Mouse (Mus musculus): Measurements from ENCODE around the gene Ankrd44.

The Ankrd44 gene

DNA sequence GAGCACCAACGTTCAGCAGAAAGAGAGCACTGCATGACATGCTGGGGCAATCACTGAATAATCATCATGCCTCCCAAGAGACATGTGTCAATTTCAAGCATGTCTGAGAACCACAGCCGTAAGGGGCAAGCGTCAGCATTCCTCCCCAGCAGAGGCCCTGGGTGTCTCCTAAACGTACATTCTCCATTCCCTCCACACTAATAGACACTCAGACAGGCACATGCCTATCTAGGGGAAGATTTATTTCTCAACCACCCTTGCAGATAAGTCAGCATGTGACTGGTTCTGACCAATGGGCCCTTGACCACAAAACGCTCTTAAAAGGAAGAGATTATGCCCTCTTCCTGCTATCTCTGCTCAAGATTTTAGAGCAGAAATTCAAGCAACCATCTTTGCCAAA is 37.7 kb downstream of the Ankrd44 start:
- DNase-seq (ENCODE audit: low spot score in 2 of 2): no peak

DNA sequence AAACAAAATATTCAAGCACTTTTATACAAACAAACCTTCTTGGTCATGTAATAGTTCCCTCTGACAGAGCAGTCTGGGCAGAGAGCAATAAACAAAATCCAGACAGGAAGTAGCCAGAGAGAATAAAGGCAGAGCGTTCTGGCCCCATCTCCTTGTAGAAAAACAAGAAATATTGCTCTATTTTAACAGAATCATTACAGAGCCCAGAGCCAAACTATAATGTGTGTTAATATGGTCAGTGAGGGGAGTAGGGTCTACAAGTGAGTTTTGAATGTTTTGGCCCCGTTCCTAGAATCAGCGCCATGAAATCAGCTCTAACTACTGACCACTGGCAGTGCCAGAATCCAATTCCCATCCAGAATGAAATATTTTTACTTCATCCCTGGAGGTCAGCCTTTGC is 38.3 kb downstream of the Ankrd44 start:
- no peak for DNase-seq (ENCODE audit: low spot score in 2 of 2)

DNA sequence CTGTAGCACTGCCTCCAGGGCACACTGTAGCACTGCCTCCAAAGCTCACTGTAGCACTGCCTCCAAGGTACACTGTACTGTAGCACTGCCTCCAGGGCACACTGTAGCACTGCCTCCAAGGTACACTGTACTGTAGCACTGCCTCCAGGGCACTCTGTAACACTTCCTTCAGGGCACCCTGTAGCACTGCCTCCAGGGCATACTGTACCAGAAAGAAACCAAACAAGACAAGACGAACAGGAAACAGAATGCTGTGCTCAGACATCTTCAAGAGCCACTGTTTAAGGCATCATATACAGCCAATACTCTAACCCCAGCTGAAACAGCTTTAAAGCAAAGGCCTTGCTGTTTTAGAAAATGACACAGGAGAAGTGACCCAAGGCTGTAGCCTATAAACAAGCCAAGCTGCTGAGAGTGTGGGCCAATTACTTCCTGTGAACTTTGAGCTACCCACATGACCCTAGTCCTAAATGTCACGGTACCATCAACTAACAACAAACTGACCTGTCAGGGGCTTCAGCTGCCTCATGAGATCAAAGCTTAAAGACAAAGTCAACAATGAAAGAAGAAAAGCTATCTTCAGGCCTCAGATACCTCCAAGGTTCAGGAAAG is 43.2 kb downstream of the Ankrd44 start:
- DNase-seq (ENCODE audit: low spot score in 2 of 2): no peak

DNA sequence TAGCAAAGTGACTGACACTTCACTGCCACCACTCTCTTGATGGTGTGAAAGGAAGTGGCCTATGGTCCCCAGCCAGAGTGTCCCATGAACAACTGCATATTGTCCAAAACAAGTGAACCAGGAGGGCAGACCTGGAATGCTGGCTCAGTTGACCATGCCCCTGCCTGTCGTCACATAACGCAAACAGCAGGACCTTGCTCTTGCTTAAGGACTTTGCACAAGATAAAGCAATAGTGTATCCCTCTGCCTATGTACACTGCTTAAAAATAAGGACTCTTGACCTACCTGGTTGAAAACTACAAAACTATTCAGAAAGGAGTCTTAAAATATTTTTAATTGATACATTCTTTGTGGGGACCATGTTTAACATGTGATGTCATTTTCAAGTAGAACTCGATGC is 44.7 kb downstream of the Ankrd44 start:
- DNase-seq (ENCODE audit: low spot score in 2 of 2): no peak

DNA sequence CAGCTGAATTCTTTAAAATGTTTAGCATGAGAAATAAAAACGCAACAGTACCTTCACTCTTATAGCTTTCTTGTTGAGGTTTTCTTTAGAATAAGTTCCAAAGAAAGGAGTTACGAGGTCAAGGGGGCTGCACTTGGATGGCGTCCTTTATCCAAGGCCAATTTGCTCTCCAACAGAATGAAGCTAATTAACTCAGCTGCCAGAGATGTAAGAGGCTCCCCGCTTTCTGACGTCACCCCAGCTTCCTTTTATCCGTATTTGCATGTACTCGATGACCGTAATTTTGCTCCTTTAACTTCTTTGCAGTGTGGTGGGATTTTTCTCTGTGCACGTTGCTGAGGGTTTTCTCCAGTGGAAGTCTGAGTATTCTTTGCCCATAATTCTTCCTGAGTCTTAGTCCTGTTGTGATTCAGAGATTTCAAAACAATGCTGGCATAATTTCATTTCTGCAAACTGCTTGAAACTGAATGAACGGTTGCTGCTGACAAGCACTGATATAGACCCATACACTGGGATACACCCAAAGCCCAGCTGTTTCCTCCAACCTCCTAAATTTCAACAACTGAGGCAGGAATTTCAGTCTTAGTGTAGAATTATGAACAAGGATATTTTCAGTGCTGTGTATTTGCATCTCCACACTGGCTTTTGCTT is 48.6 kb downstream of the Ankrd44 start:
- no peak for DNase-seq (ENCODE audit: low spot score in 2 of 2)

DNA sequence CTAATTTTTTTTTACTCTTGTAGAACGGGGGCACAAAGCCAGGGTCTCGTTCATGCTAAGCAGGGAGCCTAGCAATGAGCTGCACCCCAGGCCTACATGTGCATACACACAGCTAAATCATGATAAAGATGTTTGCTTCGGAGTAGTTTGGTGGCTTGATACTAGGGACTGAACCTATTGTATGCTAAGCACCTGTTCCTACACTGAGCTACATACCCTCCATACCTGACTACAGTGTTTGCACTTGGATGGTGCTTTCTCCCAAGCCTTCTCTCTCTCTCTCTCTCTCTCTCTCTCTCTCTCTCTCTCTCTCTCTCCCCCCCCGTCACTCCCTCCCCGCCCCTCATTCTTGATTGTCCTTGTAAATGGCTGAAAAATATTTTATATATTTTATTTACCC is 49.2 kb downstream of the Ankrd44 start:
- DNase-seq (ENCODE audit: low spot score in 2 of 2): no peak

DNA sequence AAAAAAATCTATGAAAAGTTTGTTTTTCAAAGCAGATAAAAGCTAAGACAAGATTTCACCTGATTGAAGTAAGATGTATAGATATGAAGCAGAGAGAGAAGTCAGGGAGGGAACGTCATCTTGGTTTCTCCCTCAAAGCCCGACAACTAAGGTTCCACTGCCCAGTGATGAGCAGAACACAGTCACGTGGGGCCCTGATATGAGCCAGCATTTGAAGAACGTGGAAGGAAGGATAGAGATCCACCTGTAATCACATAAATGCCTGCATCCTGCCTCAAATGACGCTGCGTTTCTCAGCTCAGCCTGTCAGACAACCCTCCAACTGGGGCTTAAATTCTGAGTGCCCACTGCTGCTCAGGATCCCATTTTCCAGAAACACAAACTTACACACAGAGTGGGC is 52.1 kb downstream of the Ankrd44 start:
- no peak for DNase-seq (ENCODE audit: low spot score in 2 of 2)

DNA sequence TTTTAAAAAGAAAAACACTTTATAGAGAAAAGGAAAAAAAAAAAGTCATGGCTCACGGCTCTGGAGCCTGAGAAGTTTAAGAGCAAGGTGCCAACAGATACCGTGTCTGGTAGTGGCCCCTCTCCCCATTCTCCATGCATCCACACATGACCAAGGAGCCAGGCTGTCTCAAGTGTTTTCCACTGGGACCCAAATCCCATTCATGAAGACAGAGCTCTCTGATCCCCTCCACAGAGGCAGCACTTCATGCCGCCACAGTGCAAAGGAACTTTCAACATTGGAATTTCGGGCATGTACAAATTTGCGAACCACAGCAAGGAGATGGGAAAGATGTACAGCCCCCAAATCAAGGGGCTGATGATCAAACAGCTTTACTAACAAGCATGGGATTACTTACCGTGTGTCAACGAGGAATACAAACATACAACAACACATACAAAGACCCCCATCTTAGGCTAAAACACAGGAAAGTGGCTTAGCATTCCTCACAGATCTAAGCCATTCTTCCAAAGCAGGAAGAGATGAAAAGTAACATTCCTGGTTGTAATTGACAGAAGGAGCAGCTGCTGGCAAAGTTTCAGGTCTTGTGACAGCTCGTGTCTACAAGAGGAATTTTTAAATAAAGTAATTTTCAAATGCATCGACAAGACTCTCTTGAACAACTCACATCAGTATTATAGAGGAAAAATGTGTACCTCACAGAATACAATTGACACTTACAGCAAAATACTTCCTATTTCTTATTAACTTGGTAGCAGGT is 53.1 kb downstream of the Ankrd44 start:
- no peak for DNase-seq (ENCODE audit: low spot score in 2 of 2)

DNA sequence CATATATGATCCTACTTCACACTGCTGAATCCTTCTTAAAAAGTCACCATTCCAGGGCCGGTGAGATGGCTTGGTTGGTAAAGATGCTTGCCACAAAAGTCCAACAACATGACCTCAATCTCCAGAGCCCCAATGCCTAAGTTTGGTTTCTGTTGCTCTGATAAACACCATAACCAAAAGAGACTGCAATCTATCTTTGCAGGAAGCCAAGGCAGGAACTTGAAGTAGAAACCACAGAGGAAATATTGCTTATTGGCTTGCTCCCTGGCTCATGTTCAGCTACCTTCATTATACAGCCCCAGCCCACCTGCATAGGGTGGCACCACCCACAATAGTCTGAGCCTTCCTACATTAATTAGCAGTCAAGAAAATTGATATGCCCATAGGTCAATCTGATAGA is 54.9 kb downstream of the Ankrd44 start:
- no peak for DNase-seq (ENCODE audit: low spot score in 2 of 2)

DNA sequence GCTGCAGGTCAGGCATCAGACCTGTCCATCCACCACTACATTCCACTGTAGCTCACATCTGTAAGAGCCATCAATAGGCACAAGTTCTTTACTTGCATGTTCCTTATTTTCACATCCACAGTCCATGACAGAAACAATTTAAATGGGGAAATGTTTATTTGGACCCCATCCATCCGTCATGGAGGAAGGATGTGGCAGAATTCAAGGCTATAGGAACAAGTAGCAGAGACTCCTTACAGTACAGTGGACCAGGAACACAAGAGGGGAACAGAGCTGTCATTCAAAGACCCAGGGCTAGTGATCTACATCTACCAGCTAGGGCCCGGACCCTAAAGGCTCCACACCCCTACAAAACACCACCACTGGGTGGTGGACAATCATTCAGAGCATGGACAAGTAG is 55.6 kb downstream of the Ankrd44 start:
- no peak for DNase-seq (ENCODE audit: low spot score in 2 of 2)

DNA sequence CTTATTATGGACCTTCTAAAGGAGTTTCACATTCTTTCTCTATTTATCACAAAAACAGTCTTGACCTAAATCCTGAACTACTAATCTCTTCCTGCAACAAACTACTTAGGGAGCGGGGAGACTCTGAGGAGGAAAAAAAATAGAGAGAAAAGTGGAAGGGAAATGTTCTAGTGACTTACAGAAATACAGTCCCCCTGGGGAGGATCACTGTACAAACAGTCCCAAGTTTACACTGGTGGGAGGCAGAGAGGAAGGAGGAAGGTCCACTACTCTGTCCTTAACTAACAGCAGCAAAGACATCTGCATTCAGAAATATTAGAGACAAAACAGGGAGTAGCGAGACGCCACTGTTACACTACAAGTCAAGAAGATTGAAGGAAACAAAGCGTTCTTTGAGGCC is 59.0 kb downstream of the Ankrd44 start:
- no peak for DNase-seq (ENCODE audit: low spot score in 2 of 2)

DNA sequence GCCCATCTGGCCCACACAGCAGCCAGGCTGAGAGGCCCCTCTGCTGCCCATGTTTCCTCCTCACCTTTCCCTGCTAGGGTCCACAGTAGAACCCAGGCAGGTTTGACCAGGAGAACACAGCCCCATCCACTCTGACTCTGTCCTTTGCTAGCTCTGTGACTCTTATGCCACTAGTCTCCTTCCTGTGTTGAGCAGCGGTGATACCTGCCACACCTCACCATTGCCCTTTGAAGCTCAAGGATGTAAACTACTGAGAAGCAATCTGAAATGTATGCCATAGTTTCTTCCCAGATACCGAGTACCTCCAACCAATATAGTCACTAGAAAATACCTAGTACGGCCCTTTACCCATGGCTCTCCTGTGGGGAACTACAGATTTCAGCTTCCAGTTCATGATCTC is 60.1 kb downstream of the Ankrd44 start:
- no peak for DNase-seq (ENCODE audit: low spot score in 2 of 2)

DNA sequence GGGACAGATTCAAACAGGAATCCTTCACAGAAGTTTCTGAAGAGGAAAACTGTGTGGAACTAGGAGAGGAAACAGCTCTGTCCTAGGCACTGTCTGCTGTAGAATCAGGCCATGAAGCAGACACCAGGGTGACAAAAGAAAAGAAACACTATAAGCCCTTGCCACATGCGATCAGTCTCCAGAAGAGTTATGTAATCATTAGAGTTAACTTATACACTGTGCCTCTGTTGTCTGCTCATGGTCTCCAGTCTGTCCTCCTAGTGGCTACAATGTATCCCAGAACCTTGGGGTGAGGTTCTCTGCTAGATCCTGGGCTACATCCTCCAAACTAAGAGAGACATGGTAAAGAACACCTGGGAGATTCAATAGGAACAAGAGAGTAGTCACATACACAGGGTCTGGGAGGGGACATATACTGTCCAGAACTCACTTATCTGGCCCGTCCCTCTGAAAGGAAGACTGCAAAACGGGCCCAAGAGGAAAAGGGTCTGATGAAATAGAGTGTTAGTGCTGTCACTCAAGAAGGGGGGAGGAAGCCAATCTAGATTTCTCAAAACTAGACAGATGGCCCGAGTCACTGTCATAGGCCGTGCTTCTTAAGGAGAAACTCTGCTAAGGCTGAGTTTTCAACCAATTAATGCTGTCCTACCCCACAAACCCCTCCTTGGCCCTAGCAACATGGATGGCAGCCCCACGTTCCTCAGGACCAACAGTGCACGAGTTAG is 61.1 kb downstream of the Ankrd44 start:
- no peak for DNase-seq (ENCODE audit: low spot score in 2 of 2)

DNA sequence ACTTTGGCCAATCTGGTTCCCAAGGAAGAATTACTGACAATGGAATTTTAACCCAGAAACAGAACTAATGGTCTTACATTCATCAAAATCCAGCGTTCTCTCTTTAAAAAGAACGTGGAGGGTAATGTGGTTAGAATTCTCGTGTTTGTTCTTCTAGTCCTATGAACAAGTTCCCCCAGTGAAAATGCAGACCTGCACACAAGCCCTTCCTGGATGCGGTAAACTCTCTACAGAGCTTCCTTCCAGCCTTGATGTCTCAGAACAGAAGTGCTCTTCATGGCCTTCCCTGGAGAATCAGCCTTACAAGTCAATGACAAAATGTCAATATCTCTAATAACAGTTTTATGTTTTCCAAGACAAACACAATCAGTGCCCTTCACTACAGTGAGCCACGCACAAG is 65.8 kb downstream of the Ankrd44 start:
- DNase-seq (ENCODE audit: low spot score in 2 of 2): no peak

DNA sequence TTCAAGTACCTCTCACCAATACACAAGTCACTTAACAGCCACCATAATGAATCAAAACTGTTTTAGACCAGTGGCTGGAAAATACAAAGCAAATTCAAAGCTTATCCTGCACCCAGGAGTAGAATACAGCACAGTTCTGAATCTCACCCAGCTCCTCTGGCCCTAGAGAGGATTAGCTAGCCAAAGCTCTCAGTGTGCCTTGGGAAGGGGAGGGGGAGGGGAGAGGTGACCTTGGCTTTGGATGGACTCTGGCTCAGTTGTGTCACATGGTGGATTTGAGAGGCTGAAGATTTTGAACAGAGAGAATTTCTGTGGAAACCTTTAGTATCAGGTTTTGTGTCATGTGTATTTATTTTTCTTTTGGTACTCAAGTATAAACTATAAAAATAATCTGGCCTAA is 66.3 kb downstream of the Ankrd44 start:
- DNase-seq (ENCODE audit: low spot score in 2 of 2): no peak

DNA sequence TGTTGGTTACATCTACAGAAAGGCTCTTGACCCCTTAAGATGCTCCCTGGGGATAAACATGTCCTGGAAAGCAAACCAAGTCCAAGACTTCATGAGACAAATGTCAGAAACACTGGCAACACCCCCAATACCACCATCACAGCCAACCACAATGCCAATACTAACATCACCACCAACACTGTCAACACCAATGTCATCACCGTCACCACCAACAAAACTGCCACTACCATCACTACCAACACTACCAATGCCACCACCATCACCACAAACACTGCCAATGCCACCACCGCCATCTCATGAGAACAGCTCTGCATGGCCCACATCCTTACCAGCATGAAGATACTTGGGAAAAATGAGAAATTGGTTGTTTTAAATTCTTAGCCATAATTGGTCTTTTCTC is 67.3 kb downstream of the Ankrd44 start:
- DNase-seq (ENCODE audit: low spot score in 2 of 2): no peak

DNA sequence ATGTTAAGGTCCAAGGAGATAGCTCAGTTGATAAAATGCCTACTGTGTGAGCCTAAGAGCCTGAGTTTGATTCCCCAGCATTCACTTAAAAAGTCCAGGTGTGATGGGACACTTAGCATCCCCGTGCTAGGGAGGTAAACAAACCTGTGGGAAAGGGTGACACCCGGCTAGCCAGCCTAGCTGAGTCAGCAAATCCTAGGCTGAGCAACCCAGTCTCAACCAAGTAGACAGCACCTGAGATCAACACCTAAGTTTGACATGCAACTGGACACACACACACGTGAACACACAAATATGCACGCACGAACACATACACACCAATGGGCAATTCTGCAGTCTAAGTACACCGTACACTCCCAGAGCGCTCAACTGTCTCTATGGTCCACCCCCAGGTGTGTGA is 69.7 kb downstream of the Ankrd44 start:
- DNase-seq (ENCODE audit: low spot score in 2 of 2): no peak

DNA sequence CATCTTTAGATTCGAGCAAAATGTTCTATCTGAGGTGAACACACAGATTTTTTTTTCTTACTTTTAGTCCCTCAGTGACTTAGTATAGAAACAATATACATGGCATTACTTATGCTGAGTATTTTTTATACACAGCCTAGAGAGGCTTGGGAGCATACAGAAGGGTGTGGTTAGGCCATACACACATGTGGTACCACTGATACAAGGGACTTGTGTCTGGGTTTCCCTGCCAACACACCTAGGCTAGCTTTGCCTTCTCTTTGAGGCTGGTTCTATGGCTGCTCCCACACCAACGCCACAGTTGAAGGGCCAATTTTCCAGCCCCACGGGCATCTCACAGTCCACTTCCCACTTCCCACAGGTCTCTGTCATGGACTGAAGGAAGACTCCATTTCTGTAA is 70.2 kb downstream of the Ankrd44 start:
- DNase-seq (ENCODE audit: low spot score in 2 of 2): no peak

DNA sequence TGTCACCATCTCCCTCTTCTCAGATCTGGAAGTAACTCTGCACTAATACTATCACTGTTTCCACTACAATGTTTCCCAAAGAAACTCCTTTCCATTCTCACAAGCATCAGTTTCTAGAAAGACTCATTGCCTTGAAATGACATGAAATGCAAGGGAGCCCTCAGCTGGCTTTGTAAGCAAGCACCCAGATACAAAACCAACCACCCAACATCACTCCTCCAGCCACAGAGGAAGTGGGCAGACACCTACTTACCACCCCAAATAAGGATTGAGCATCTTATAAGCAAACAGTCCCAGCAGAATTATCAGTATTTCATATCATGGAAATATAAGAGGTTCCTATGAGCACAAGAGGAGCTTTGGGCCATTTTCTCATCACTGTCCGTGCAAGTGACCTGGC is 71.8 kb downstream of the Ankrd44 start:
- DNase-seq (ENCODE audit: low spot score in 2 of 2): no peak

DNA sequence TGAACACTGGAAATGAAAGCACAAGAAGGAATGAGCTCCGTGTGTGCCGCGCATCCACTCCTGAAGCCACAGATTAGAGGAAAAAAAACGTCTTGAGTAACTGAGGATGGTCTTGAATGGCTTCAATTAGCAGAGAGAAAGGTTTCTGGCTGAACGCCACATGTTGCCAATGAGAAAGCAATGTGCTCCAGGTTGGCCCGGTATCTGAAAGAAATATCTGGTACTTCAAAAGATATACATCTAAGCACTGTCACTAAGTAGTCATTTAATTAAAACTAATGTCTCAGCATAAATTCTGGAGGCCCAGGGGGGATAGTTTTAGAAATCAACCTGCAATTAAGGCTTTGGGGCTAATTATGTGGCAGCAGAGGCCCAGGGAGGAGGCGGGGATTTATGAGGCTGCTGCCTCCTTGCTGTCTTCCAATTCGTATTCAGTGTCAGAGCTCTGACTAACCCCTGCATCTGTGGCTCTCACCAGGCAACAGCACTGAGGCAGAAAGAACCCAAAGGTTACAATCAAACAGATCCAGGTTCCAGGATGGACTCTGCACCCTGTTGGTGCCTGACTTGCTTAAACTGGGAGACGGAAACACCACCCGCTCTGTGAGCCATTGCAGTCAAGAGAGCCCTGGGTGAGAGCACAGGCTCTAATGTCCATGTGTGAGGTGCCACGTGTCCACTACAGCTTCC is 72.7 kb downstream of the Ankrd44 start:
- DNase-seq (ENCODE audit: low spot score in 2 of 2): no peak

DNA sequence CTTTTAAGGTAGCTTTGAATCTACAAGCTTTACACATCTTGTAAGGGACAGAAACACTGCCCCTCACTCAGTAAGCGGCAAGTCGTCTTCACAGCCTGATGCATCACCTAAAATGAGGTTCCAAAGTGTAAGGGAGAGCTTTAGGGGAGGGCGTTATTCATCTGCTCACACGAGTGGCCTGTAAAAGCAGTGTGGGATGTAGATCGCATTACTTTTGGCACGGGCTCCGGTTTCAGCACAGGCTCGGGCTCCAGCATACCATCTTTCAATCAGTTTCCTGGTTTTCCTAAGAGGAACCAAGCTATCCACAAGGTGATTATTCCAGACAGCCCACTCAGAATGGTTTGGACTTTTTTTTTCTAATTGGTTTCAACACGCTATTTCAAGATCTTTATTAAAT is 74.6 kb downstream of the Ankrd44 start:
- DNase-seq (ENCODE audit: low spot score in 2 of 2): no peak

DNA sequence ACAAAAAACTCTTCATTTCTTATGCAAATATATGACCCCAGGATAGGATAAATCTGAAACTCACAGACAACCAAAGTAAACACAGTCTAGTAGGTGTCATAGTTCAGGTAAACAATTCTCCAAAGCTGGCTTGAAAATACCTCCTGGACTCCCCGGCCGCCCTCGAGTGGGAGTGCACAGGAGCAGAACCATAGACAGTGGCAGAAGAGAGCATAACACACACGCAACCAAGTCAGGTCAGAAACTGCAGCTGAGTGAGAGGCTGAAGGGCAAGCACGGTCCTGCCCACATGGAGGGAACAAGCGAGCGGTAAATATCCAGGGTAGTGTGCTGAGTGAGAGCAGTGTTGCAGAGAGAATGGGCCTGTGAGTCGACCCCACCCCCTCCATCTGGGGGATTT is 76.1 kb downstream of the Ankrd44 start:
- DNase-seq (ENCODE audit: low spot score in 2 of 2): no peak
